Mouse (Mus musculus): ENCODE measurements around the gene Dkk3. TPM values are rescaled to one million over a fixed set of nuclear protein-coding genes. Genes with fewer than 3 reads are reported as not detected.
A peak's percentile ranks its signal among the peaks of the same experiment; 100 is the strongest.

Gene Dkk3
- total RNA-seq, 1 experiment = 8.6 TPM

DNA sequence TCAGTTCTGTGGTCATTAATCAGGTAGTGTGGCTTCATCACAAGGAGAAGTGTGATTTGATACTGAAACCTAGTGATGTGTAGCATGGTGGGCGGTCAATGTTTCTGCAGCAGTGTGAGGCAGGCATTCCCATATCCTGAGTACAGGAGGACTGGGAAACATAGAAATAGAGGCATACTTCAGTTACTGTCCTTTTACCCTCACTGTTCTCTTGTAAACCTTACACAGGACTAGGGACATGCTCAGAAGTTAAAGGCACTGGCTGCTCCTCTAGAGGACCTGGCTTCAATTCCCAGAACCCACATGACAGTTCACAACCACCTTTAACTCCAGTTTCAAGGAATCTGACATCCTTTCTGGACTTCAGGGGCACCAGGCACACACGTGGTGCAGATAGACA lies 72.7 kb downstream of the Dkk3 start:
- no peak for DNase-seq (ENCODE audit: low read depth, low spot score)
- TF ChIP-seq HCFC1 (IDR thresholded peaks at IDR 0.05; ENCODE audit: borderline replicate concordance, insufficient read depth, low read length) (no peak), ZNF384 (IDR thresholded peaks at IDR 0.05; ENCODE audit: low read depth, low read length) (no peak)
- Histone ChIP-seq H3K4me1 (ENCODE audit: control insufficient read depth in 2 of 2, insufficient read depth in 2 of 2, low read length in 2 of 2, poor library complexity in 1 of 2) (no peaks in the 10 kb centered on the region), H3K36me3 (ENCODE audit: control insufficient read depth, insufficient read depth, low read length, poor library complexity, severe bottlenecking) (peaks cover 2% of the 10 kb centered on the region; the same call in 1 of the 2 replicates), H3K9me3 (ENCODE audit: control insufficient read depth, insufficient read depth, low read depth, low read length) (no peaks in the 10 kb centered on the region), H3K4me3 (ENCODE audit: insufficient read depth in 1 of 2, low read depth in 1 of 2, low read length in 2 of 2, poor library complexity in 1 of 2, severe bottlenecking in 1 of 2) (no peak overlapping the region), H3K27ac (ENCODE audit: insufficient read depth, low read depth, low read length, poor library complexity, severe bottlenecking) (no peak overlapping the region), H3K9ac (ENCODE audit: insufficient read depth, low read depth, low read length, poor library complexity, severe bottlenecking) (no peak overlapping the region)
- in situ Hi-C loops (cut with MboI; ENCODE audit: low sequenced_read_pairs in 2 of 2, unreplicated experiment in 2 of 2) = loop anchor here in 1 of 2 experiments (10.0 kb wide), 1 partner anchor 279 kb away; no protein-coding TSS in a partner anchor

DNA sequence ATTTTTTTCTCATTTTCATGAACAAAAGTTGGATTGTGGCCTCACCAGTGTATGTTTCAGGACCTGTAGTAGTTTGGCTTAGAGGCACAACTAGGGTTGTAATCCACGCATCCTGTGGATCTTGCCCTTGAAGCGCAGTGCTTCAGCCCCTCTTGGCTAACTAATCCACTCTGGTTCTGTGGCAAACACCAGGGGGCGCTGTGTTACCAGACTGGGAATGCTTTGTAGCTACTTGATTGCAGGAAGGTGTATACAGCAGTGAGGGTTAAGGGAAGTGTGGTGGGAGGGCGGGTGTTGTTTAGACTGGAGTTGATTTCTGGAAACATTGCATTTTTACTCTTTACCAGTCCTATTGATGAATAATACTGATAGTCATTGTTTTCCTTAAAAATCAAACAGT lies 73.8 kb downstream of the Dkk3 start:
- Histone ChIP-seq H3K27ac (ENCODE audit: insufficient read depth, low read depth, low read length, poor library complexity, severe bottlenecking) (no peak overlapping the region), H3K4me1 (ENCODE audit: control insufficient read depth in 2 of 2, insufficient read depth in 2 of 2, low read length in 2 of 2, poor library complexity in 1 of 2) (no peaks in the 10 kb centered on the region), H3K9me3 (ENCODE audit: control insufficient read depth, insufficient read depth, low read depth, low read length) (no peaks in the 10 kb centered on the region), H3K4me3 (ENCODE audit: insufficient read depth in 1 of 2, low read depth in 1 of 2, low read length in 2 of 2, poor library complexity in 1 of 2, severe bottlenecking in 1 of 2) (no peak overlapping the region), H3K9ac (ENCODE audit: insufficient read depth, low read depth, low read length, poor library complexity, severe bottlenecking) (no peak overlapping the region), H3K36me3 (ENCODE audit: control insufficient read depth, insufficient read depth, low read length, poor library complexity, severe bottlenecking) (peaks cover 2% of the 10 kb centered on the region; the same call in 1 of the 2 replicates)
- peak; percentile 78 for DNase-seq (ENCODE audit: low read depth, low spot score)
- no peak for TF ChIP-seq MAFK (IDR thresholded peaks at IDR 0.05; ENCODE audit: insufficient read depth, low read depth, low read length)
- TF ChIP-seq CHD2 (IDR thresholded peaks at IDR 0.05; ENCODE audit: low read depth, low read length) = no peak
- no peak for TF ChIP-seq ZNF384 (IDR thresholded peaks at IDR 0.05; ENCODE audit: low read depth, low read length)
- TF ChIP-seq ZC3H11A (IDR thresholded peaks at IDR 0.05; ENCODE audit: borderline replicate concordance, low read depth, low read length) = no peak
- TF ChIP-seq HCFC1 (IDR thresholded peaks at IDR 0.05; ENCODE audit: borderline replicate concordance, insufficient read depth, low read length) = no peak
- in situ Hi-C loops (cut with MboI; ENCODE audit: low sequenced_read_pairs in 2 of 2, unreplicated experiment in 2 of 2) = loop anchor here in 1 of 2 experiments (10.0 kb wide), 1 partner anchor 280 kb away; no protein-coding TSS in a partner anchor

- in situ Hi-C loops (cut with MboI; ENCODE audit: low sequenced_read_pairs in 2 of 2, unreplicated experiment in 2 of 2) = loop anchor here in 1 of 2 experiments (10.0 kb wide), 1 partner anchor 281 kb away; no protein-coding TSS in a partner anchor
- TF ChIP-seq HCFC1 (IDR thresholded peaks at IDR 0.05; ENCODE audit: borderline replicate concordance, insufficient read depth, low read length) (no peak), CHD2 (IDR thresholded peaks at IDR 0.05; ENCODE audit: low read depth, low read length) (no peak), MAFK (IDR thresholded peaks at IDR 0.05; ENCODE audit: insufficient read depth, low read depth, low read length) (no peak), ZC3H11A (IDR thresholded peaks at IDR 0.05; ENCODE audit: borderline replicate concordance, low read depth, low read length) (no peak), ZNF384 (IDR thresholded peaks at IDR 0.05; ENCODE audit: low read depth, low read length) (no peak)
- H3K4me3 ChIP-seq (ENCODE audit: insufficient read depth in 1 of 2, low read depth in 1 of 2, low read length in 2 of 2, poor library complexity in 1 of 2, severe bottlenecking in 1 of 2) = no peak overlapping the region
- peaks cover 2% of the 10 kb centered on the region; the same call in 1 of the 2 replicates for H3K36me3 ChIP-seq (ENCODE audit: control insufficient read depth, insufficient read depth, low read length, poor library complexity, severe bottlenecking)
- H3K9ac ChIP-seq (ENCODE audit: insufficient read depth, low read depth, low read length, poor library complexity, severe bottlenecking) = no peak overlapping the region
- no peaks in the 10 kb centered on the region for H3K9me3 ChIP-seq (ENCODE audit: control insufficient read depth, insufficient read depth, low read depth, low read length)
- H3K4me1 ChIP-seq (ENCODE audit: control insufficient read depth in 2 of 2, insufficient read depth in 2 of 2, low read length in 2 of 2, poor library complexity in 1 of 2) = no peaks in the 10 kb centered on the region
- no peak for DNase-seq (ENCODE audit: low read depth, low spot score)
- no peak overlapping the region for H3K27ac ChIP-seq (ENCODE audit: insufficient read depth, low read depth, low read length, poor library complexity, severe bottlenecking)
Measured at GRCm38 (mm10) chr7:112084222-112084621, 74.6 kb downstream of the Dkk3 start.

GRCm38 (mm10) chr7:112082636-112083035 lies 76.2 kb downstream of the Dkk3 start:
- in situ Hi-C loops (cut with MboI; ENCODE audit: low sequenced_read_pairs in 2 of 2, unreplicated experiment in 2 of 2) = loop anchor here in 1 of 2 experiments (10.0 kb wide), 1 partner anchor 282 kb away; no protein-coding TSS in a partner anchor
- Histone ChIP-seq H3K9ac (ENCODE audit: insufficient read depth, low read depth, low read length, poor library complexity, severe bottlenecking) (no peak overlapping the region), H3K9me3 (ENCODE audit: control insufficient read depth, insufficient read depth, low read depth, low read length) (no peaks in the 10 kb centered on the region), H3K27ac (ENCODE audit: insufficient read depth, low read depth, low read length, poor library complexity, severe bottlenecking) (no peak overlapping the region), H3K4me1 (ENCODE audit: control insufficient read depth in 2 of 2, insufficient read depth in 2 of 2, low read length in 2 of 2, poor library complexity in 1 of 2) (no peaks in the 10 kb centered on the region), H3K4me3 (ENCODE audit: insufficient read depth in 1 of 2, low read depth in 1 of 2, low read length in 2 of 2, poor library complexity in 1 of 2, severe bottlenecking in 1 of 2) (no peak overlapping the region), H3K36me3 (ENCODE audit: control insufficient read depth, insufficient read depth, low read length, poor library complexity, severe bottlenecking) (peaks cover 2% of the 10 kb centered on the region; the same call in 1 of the 2 replicates)
- TF ChIP-seq ZC3H11A (IDR thresholded peaks at IDR 0.05; ENCODE audit: borderline replicate concordance, low read depth, low read length) (no peak), MAFK (IDR thresholded peaks at IDR 0.05; ENCODE audit: insufficient read depth, low read depth, low read length) (no peak), CHD2 (IDR thresholded peaks at IDR 0.05; ENCODE audit: low read depth, low read length) (no peak), ZNF384 (IDR thresholded peaks at IDR 0.05; ENCODE audit: low read depth, low read length) (no peak)
- DNase-seq (ENCODE audit: low read depth, low spot score) = no peak

GRCm38 (mm10) chr7:112074868-112075267 lies 84.0 kb downstream of the Dkk3 start:
- Histone ChIP-seq H3K4me3 (ENCODE audit: insufficient read depth in 1 of 2, low read depth in 1 of 2, low read length in 2 of 2, poor library complexity in 1 of 2, severe bottlenecking in 1 of 2) (no peak overlapping the region), H3K9me3 (ENCODE audit: control insufficient read depth, insufficient read depth, low read depth, low read length) (no peaks in the 10 kb centered on the region), H3K4me1 (ENCODE audit: control insufficient read depth in 2 of 2, insufficient read depth in 2 of 2, low read length in 2 of 2, poor library complexity in 1 of 2) (no peaks in the 10 kb centered on the region), H3K27ac (ENCODE audit: insufficient read depth, low read depth, low read length, poor library complexity, severe bottlenecking) (no peak overlapping the region), H3K36me3 (ENCODE audit: control insufficient read depth, insufficient read depth, low read length, poor library complexity, severe bottlenecking) (no peaks in the 10 kb centered on the region), H3K9ac (ENCODE audit: insufficient read depth, low read depth, low read length, poor library complexity, severe bottlenecking) (no peak overlapping the region)
- TF ChIP-seq HCFC1 (IDR thresholded peaks at IDR 0.05; ENCODE audit: borderline replicate concordance, insufficient read depth, low read length) = no peak
- no peak for TF ChIP-seq ZNF384 (IDR thresholded peaks at IDR 0.05; ENCODE audit: low read depth, low read length)
- no peak for TF ChIP-seq CHD2 (IDR thresholded peaks at IDR 0.05; ENCODE audit: low read depth, low read length)
- no peak for TF ChIP-seq MAFK (IDR thresholded peaks at IDR 0.05; ENCODE audit: insufficient read depth, low read depth, low read length)
- no peak for TF ChIP-seq ZC3H11A (IDR thresholded peaks at IDR 0.05; ENCODE audit: borderline replicate concordance, low read depth, low read length)
- in situ Hi-C loops (cut with MboI; ENCODE audit: low sequenced_read_pairs in 2 of 2, unreplicated experiment in 2 of 2) = no loop called here
- no peak for DNase-seq (ENCODE audit: low read depth, low spot score)

Other genes with a start within 250 kb of the Dkk3 start
- 25.3 and 45.6 TPM in 2 replicates for gene Usp47, start 135.6 kb downstream of the Dkk3 start, total RNA-seq (2012; rRNA removed)
- 2.6 and 9.9 TPM in 2 replicates for gene Mical2, start 66.8 kb upstream of the Dkk3 start, total RNA-seq (2012; rRNA removed)

All from ES-E14 (cell line).